Mouse (Mus musculus): ENCODE measurements around the gene Sp140.
"Not testable (repeated sequence)": the region's sequence is repeated elsewhere in the genome, so short reads cannot be mapped to it uniquely, and the experiment has no call there.

Gene Sp140

DNA sequence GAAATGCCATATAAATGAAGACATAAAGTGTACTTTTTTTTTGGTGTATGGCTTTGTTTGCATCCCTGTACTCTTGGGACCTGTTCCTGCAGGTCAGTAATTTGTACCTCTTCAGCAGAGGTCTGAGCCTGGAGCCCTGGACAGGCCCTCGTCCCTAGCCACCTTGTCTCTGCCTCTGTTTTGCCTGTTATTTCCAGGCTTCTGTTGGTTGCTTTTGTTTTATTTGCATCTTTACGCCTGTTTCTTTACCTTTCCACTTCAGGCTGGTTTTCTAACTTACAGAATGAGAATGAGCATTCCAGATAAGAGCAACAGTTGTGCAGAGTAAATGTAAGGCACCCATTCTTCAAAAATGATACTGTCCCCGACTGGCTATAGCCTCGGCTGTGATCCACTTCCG is at the start of gene Sp140:
Sp140 (plus strand) TSS at position 301 of the 400 bp plus-strand sequence.
- DNase-seq (ENCODE audit: low spot score): not testable (repeated sequence)

DNA sequence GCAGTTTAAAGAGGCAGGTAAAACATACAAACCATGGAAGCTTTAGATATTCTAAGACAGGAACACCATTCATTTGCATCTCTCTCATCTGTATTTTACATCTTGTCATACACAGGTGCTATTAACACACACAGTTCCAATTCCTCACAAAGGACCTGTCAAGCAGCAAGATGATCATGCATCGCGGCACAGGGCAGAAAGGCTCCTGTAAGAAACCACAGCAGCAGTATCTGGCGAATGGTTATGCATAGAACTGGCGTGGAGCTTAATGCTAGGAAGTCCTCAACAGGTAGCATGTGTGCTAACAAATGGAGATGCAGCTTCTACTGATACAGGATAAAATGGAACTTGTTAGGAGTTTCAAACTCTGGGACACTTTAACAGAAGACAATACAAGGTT is 44.9 kb upstream of the Sp140 start:
- peak; percentile 36 for DNase-seq (ENCODE audit: low spot score)

DNA sequence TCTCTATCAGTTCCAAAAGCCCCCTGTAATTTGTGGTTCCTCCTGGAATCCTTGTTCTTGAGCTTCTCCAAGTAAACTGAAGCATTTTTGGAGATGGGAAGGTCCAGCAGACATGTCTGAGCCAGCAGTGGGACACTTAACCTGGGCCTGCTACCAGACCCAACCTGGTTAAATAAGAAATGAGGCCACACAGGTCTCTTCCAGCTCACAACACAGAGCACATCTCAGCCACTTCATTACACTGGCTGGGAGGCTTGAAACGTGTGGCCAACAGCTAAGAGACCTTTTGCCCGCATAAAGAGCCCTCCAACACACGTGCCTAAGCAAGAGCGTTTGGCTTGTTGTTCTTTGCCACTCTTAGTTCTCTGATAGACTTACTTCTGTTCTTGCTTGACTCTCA is 26.6 kb upstream of the Sp140 start:
- DNase-seq (ENCODE audit: low spot score): not testable (repeated sequence)

DNA sequence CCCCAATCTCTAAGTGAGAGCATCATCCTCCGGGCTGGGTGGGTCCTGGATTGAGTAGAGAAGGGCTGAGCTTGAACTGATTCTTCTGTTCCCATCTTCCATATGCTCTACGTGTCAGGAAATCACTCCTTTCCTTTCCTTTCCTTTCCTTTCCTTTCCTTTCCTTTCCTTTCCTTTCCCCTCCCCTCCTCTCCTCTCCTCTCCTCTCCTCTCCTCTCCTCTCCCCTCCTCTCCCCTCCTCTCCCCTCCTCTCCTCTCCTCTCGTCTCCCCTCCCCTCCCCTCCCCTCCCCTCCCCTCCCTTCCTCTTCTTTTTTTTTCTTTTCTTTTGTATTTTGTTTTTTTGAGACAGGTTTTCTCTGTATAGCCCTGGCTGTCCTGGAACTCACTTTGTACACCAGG is 24.8 kb upstream of the Sp140 start, which contains the start of gene G530012D18Rik:
G530012D18Rik (plus strand) TSS at position 301 of the 400 bp plus-strand sequence.
- not testable (repeated sequence) for DNase-seq (ENCODE audit: low spot score)

DNA sequence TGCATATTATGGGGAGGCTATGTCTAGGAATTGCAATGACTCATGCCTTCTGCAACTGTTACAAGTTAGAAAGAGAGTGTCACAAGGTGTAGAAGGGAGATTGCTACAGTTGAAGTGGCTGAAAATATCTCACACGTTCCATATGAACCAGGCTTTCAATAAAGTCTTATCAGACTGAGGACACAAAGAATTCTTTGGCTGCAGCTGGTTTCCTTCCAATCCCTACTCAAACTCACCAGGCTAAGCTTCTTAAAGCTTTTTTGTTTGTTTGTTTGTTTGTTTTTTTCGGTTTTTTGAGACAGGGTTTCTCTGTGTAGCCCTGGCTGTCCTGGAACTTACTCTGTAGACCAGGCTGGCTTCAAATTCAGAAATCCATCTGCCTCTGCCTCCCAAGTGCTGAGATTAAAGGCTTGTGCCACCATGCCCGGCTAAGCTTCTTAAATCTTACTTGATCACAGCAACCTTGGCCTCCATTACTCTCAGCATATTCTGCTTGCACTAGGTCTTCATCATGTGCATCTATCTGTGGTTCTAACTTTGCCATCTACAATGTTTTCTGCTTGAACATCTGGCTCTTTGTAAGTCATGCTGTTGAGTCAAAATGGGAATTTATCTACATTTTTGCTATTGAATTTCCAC is 21.7 kb upstream of the Sp140 start:
- DNase-seq (ENCODE audit: low spot score): not testable (repeated sequence)

DNA sequence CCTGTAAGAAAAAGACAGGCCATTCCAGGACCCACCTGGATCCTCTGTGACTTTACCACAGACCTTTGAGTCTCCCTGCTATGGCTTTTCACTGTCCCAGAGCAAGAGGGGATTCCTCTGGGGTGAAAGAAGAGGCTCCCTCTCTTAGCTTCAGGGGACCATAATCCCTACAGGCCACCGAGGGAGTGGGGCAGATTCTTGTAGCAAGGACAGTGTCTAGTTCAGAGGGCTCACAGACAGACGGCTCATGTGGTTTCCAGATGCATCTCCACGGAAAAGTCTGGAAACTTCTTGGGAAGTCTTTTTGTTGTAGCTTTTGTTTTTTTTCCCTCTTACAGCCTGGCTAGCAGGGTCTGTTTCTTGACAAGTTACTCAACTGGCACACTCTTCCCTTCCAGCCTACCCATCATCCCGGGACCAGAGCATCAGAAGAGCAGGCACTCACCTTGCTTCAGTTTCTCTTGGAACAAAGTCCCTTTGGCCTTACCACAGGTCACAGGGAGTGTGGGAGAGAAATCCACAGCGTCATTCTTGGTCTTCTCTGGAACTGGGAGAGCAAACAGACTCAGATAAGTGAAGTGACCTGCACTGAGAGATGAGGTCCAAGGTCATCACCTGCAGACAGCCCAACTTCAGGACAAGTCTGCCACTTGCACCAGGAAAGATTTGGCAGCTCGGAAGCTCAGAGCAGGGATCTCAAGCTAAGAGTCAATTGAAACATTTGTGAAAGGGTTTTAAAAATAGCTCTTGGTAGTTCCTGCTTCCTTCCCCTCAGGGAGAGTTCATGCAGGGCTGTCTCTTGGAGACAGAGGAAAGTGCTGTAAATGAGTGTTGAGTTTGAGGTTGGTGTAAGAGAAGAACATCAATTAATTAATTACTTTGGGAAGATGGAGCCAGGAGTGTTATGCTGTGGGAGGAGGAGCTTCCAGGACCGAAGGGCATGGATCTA is 20.7 kb upstream of the Sp140 start:
- DNase-seq (ENCODE audit: low spot score): not testable (repeated sequence)

DNA sequence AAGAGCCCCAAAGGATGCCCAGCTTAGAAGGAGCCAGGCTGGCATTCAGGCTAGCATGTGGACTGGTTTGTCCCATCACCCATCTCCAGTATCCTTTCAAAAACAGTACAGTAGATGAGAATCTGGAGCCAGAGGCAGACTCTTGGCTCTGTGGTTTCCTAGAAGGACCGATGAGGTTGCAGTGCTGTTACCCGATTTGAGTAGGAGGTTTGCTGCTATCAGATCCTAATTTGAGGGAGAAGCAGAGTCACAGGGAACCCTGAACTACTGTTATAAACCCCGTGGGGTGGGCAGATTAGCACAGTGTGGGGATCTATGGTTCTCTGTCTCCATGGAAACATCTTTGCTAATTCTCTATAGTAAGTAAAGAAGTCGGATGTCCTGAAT is 20.0 kb upstream of the Sp140 start:
- DNase-seq (ENCODE audit: low spot score): not testable (repeated sequence)

DNA sequence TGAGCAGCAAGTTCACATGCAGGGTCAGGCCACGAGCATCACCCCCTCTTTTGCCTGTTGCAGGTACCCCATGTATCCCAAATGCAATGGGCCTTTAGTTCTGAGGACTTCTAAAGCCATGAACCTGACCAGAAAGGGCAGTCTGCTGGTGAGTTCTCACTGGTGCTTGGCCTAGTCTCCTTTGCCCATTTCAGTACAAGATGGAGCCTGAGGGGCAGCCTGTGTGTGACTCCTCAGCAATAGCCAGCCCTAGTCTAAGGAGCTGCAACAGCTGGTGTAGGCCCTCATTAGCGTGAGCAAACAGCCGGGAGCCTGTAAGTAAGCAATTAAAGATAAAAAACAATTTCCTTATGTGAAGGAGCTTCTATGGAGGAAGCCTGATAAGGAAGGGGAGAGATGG is 19.6 kb upstream of the Sp140 start:
- not testable (repeated sequence) for DNase-seq (ENCODE audit: low spot score)

DNA sequence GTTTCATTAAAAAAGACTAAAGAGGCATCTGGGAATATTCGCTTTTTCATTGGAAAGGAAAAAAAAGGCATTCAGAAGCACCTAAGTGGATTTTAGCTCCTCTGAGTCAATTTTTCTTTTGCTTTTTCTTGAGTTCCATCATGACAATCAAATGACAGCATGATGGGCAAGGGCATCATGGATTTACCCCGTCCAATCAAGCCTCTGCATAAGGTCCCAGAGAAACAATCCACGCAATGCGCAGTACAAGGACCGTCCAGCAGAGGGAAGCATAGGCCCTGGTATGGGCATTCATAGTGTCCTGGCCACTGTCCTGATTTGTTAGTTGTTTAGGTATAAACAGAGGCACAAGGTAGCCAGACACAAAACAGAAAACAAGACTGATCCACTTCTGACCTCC is 18.7 kb upstream of the Sp140 start:
- not testable (repeated sequence) for DNase-seq (ENCODE audit: low spot score)

DNA sequence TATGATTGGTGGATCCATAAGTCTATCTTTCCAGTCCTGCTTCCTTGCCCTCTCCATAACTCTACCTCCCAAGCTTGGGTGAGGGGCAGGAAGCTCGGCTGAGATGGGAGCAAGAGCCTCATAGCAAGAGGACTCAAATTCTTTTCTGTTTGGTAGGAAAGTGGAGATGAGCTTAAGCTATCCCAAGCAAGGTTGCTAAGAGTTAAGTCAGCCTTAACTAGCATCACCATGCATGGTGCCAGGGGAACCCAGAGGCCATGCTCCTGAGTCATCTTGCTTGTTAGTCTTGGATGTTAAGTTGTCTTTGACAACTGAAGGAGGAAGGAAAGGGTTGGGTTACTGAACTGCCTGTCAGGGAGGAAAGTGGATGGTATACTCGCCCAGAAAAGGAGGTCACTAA is 11.5 kb upstream of the Sp140 start:
- DNase-seq (ENCODE audit: low spot score): not testable (repeated sequence)

DNA sequence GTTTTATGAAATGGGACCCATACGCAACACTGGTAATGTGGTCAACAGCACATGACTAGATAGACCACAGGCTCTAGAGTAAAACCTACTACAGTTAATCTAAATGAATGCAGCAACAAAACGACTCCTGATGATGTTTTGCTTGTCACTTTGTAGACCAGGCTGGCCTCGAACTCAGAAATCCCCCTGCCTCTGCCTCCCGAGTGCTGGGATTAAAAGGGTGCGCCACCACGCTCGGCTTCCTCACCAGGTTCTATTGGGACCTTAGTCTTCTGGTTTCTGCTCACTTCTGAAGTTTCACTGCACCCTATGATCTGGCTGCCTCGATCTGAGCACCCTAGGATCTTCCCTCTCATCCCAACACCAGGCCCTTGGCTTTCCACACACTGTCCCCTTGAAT is 7.7 kb upstream of the Sp140 start:
- DNase-seq (ENCODE audit: low spot score): not testable (repeated sequence)

DNA sequence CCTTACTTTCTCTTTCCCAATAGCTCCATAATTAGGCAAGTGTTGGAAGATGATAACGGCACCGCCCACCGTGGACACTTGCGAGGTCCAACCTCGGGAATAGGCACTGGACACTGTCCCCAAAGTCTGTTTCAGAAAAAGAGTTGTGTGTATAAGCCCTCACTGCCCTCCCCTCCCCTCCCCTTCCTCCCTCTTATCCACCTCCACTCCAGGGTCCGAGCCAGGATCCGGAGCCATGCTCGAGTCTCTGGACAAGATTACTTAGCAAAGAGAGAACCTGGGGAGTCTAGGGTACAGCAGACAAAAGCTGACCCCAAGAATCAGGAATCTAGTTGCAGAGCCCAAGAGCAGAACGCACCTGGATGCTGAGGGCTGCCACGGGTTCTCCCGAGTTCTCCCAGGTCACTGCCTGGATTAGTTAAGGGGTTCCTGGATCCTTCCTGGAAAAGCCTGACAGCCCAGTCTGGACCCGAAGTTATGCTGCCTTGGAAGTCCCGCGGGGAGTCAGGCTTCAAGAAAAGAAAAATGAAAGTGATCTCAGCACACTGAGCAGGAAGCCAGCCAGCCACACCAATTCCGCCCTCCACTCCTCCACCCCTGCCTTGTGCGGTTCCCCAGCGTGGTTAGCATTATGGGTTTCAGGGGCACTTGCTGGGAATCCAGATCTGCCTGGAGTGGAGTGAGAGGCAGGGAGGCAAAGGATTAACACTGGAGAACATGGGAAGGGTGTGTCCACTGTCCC is 1.7 kb upstream of the Sp140 start, which contains the start of gene Sp110:
Sp110 (minus strand) TSS at position 547 of the 742 bp plus-strand sequence.
- DNase-seq (ENCODE audit: low spot score): not testable (repeated sequence)

DNA sequence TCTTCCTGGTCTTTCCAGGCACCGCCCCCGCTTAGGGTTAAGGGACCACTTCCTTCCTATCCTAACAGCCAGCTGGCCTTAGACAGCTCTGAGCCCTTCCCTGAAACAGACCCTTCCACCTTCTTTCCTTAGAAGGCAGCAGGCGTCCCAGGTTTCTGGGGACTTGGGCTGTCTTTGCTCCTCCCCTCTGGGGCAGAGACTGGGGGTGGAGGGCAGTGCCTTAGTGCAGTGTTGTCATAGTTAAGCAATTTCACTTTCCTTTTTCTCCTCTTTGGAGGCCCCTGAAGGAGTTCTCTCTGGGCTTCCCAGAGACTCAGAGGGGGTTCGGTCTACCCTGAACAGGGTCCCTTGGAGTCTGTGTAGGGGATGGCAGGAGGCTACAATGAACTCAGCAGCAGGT is 616 bp downstream of the Sp140 start:
- DNase-seq (ENCODE audit: low spot score): not testable (repeated sequence)

DNA sequence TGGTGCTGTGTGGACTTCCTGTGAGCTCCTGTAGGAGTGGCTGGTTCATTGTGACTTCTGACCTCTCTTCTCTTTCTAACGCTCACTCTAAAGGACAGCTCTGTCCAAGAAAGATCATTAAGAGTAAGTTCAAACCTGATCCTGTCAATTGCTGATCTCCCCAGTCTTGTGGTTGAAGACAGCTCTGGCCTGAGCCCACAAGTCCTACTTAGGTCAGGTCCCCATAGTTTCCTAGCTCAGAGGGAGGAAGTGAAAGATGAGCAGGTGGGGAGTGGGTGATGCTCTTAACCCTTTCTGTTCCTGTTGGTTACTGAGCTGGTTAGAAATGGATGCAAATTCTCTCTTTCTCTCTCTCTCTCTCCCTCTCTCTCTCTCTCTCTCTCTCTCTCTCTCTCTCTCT is 4.2 kb downstream of the Sp140 start:
- not testable (repeated sequence) for DNase-seq (ENCODE audit: low spot score)

DNA sequence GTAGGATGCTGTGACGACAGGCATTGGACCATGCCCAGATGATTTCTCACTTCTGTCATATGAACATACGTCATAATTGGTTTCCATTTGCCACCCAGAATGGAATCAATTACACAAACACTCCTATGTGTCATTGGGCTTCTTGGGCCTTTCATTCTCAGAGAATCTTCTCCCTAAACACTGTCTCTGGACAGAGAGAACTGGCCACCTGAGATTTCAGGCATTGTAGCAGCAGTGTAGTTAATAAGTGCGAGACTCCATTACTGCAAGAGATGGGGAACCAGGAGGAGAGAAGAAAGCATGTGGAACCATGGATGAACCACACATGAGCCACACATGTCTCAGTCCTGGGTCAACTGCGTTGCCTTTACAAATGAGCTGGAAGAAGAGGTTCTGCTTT is 8.2 kb downstream of the Sp140 start:
- not testable (repeated sequence) for DNase-seq (ENCODE audit: low spot score)

DNA sequence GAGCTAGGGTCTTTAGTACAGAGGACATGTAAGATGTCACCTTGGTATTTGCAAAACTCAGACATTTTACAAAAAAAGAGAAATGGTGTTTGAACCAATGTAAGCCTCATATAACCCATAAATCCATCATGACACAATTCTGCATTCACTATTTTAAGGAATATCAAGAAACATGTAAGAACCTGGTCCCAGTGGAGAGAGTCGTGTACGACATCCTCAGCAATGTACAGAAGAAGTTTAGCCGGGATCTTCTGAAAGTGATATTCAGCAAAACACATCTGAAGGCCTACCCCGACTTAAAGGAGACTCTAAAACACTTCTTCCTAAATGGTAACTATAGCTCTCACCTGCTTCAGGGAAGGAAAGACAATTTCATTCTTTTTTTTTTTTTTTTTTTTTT is 10.4 kb downstream of the Sp140 start:
- not testable (repeated sequence) for DNase-seq (ENCODE audit: low spot score)

DNA sequence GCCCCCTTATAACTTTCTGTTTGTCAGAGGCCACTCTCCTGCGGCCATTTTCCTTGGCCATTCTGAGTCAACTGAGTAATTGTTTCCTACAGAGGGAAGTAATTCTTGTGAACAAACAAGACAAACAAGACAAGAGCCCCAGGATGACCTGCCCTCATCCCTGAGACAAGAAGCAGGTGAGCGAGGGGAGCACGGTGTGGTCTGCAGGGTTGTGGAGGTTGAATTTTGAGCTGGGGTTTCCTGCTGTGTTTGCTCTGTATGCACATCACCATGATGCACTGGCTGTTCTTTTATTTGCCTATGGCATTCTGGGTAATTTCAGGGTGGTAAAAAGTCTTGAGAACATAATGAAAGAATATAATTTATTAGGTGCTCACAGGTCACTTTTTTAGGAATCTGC is 14.9 kb downstream of the Sp140 start:
- DNase-seq (ENCODE audit: low spot score): not testable (repeated sequence)

DNA sequence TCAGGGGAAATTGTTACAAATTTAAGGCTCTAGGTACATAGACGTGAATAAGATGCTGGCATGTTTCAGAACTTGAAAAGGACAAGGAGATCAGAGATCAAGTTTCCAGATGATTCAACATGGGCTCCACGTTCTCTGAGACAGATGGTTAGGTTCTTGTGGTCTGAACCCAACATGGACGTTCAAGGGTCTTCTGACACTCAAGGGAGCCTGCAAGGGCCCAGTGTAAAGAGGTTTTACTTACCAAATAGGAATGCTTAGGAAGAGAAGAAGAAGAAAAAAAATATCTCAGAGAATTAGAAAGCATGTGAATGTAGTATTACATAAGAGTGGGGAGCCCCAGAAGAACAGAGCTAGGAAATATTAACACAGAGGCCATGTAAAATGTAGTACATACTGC is 15.6 kb downstream of the Sp140 start:
- DNase-seq (ENCODE audit: low spot score): not testable (repeated sequence)

DNA sequence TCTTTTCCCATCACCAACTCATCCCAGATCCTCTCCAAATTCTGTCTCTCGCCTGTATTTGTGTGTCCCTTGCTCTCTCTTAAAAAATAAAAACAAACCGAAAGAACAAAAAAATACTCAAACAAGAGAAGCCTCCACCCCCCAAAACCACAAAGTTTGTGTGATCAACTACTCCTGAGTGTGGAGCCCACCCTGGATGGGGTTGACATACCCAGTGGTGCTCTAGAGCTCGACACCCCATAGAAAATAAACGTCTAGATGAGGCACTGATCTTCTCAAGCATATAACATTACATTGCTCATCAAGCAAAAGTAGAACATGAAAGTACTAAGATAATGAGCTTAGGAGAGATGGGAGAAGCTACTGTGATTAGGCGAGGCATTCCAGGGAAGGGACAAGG is 17.0 kb downstream of the Sp140 start:
- DNase-seq (ENCODE audit: low spot score): not testable (repeated sequence)

DNA sequence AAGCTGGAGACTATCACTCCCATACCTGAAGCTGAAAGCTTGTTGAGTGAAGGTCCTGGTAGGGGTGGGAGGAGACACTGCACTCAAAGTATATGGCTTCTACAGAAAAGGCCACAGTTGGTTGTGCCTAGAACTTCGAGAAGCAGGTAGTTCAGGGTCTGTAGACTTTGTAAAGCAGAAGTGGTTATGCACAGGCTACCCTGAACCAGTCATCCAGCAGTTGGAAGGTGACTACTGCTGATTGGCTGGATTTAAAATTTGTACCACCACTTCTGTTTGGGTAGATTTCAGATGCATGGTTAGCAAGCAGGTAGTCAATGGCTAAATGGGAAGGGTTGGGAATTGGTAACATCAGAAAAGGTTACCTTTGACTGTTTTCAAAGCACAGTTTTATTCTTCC is 18.5 kb downstream of the Sp140 start:
- DNase-seq (ENCODE audit: low spot score): not testable (repeated sequence)

DNA sequence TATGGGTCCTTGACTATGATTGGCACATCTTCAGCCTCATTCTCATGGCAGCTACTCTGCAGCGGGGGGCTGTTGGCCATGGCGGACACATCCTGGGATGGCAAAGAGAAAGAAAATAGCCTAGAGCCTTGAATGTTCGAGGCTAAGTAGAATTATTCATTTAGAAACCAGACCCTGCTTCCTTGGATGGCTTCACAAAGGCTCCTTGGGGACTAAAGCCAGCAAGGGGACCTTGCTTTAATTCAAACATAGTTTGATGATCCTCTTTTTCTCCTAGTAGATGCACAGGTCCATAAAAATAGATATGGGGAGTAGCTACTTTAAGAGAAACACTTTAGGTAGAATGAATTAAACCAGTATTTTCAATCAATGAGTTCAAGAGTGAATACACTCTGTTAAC is 36.8 kb downstream of the Sp140 start:
- DNase-seq (ENCODE audit: low spot score): not testable (repeated sequence)

DNA sequence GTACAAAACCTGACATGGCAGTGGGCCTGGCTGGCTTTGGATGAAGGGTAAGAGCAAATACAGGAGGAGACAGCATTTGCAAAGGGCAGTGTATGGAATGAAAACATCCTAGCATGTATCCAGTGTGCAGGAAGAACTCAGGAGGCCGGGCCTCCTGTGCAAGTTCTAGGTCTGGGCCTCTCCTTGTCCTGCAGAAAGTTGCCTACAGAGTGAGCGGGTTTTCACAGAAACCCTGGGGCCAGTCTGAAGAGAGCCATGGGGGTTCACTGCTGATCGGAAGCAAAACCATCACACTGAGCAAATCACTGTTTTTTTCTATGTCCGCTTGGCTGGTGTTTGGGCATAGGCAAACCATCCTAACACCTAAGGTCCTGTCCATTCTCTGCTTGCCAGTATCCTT is 38.0 kb downstream of the Sp140 start:
- peak; percentile 30 for DNase-seq (ENCODE audit: low spot score)
